Mouse (Mus musculus) CH12.LX (cell line): ENCODE measurements around the gene Nudt12. TPM values are rescaled to one million over a fixed set of nuclear protein-coding genes. Genes with fewer than 3 reads are reported as not detected.

Source experiments
- DNase-seq: peaks from one replicate; pipeline ENCODE4 v3.0.0-alpha.2; 2013; ENCODE audit errors: extremely low read depth
- H3K27ac ChIP-seq: 2 replicates; pipeline ENCODE4 v1.5.1; 2012; ENCODE audit warnings: low read depth, mild to moderate bottlenecking, control low read depth, moderate library complexity; ENCODE audit not compliant: insufficient read depth
- H3K27me3 ChIP-seq: replicated peaks from 2 replicates; pipeline ENCODE3; 2012; ENCODE audit warnings: inconsistent platforms
- H3K36me3 ChIP-seq, 2 experiments: replicated peaks in 1 of 2; 2 replicates each; pipeline versions ENCODE3 to v1.6.1; 2012; ENCODE audit warnings: inconsistent platforms in 1 of 2, low read length in 1 of 2, mild to moderate bottlenecking in 1 of 2, mixed read lengths in 1 of 2, moderate library complexity in 1 of 2; ENCODE audit not compliant: control insufficient read depth in 1 of 2, insufficient read depth in 1 of 2
- H3K4me1 ChIP-seq, 2 experiments: 2 replicates each; pipeline ENCODE4 v1.6.1; 2012; ENCODE audit warnings: inconsistent platforms in 1 of 2, moderate library complexity in 1 of 2; ENCODE audit not compliant: insufficient read depth in 2 of 2, control insufficient read depth in 1 of 2
- H3K4me2 ChIP-seq: 2 replicates; pipeline ENCODE4 v1.6.1; 2012; ENCODE audit warnings: low read depth, mild to moderate bottlenecking, control low read depth; ENCODE audit not compliant: poor library complexity, insufficient read depth, severe bottlenecking
- H3K4me3 ChIP-seq, 3 experiments: fragments of 150-350 bp in 1 of 3; sonication (generic) in 1 of 3; replicated peaks in 1 of 3; 2 replicates each; pipeline versions ENCODE3 to v1.5.1; 2011 to 2012; ENCODE audit warnings: low read depth in 2 of 3, low read length in 2 of 3, mild to moderate bottlenecking in 2 of 3, moderate library complexity in 2 of 3, control low read depth in 1 of 3, improper control_type of control experiment in 1 of 3, inconsistent platforms in 1 of 3, mixed read lengths in 1 of 3; ENCODE audit not compliant: poor library complexity in 1 of 3
- H3K79me2 ChIP-seq: replicated peaks from 2 replicates; pipeline ENCODE4 v1.6.1; 2012; ENCODE audit warnings: mild to moderate bottlenecking, moderate library complexity; ENCODE audit not compliant: control insufficient read depth, poor library complexity, insufficient read depth, severe bottlenecking; ENCODE audit errors: extremely low read depth
- H3K9ac ChIP-seq: 2 replicates; pipeline ENCODE4 v1.6.1; 2012; ENCODE audit warnings: low read depth, mild to moderate bottlenecking, control low read depth, moderate library complexity; ENCODE audit not compliant: insufficient read depth
- H3K9me3 ChIP-seq: replicated peaks from 2 replicates; pipeline ENCODE3; 2012; ENCODE audit warnings: low read length, inconsistent platforms, mixed read lengths
- CHD1 ChIP-seq: IDR thresholded peaks from 2 replicates; pipeline ENCODE4 v1.6.1; 2012; ENCODE audit warnings: low read depth, low read length, improper control_type of control experiment, inconsistent platforms
- CHD2 ChIP-seq: IDR thresholded peaks from 2 replicates; pipeline ENCODE4 v1.6.1; 2011; ENCODE audit warnings: low read length, improper control_type of control experiment
- ELF1 ChIP-seq: IDR thresholded peaks from 2 replicates; pipeline ENCODE4 v1.6.1; 2014; ENCODE audit warnings: low read depth, mild to moderate bottlenecking, inconsistent platforms, low read length, improper control_type of control experiment
- ETS1 ChIP-seq: conservative IDR thresholded peaks from 2 replicates; pipeline ENCODE4 v1.6.1; 2012; ENCODE audit warnings: low read depth, mild to moderate bottlenecking, inconsistent platforms, low read length, improper control_type of control experiment, moderate library complexity
- GABPA ChIP-seq: IDR thresholded peaks from 2 replicates; pipeline ENCODE4 v1.6.1; 2012; ENCODE audit warnings: low read depth, low read length, improper control_type of control experiment, inconsistent platforms; ENCODE audit not compliant: insufficient replicate concordance
- HCFC1 ChIP-seq: IDR thresholded peaks from 2 replicates; pipeline ENCODE4 v1.6.1; 2012; ENCODE audit warnings: low read depth, mild to moderate bottlenecking, inconsistent platforms, low read length, improper control_type of control experiment
- IRF4 ChIP-seq: IDR thresholded peaks from 2 replicates; pipeline ENCODE4 v1.6.1; 2014; ENCODE audit warnings: low read depth, mild to moderate bottlenecking, inconsistent platforms, low read length, improper control_type of control experiment
- JUND ChIP-seq: conservative IDR thresholded peaks from 2 replicates; pipeline ENCODE4 v1.6.1; 2011; ENCODE audit warnings: low read depth, low read length, improper control_type of control experiment
- MAFK ChIP-seq: IDR thresholded peaks from 2 replicates; pipeline ENCODE4 v1.6.1; 2011; ENCODE audit warnings: low read length, improper control_type of control experiment; ENCODE audit not compliant: insufficient replicate concordance
- MAX ChIP-seq: IDR thresholded peaks from 2 replicates; pipeline ENCODE4 v1.6.1; 2011; ENCODE audit warnings: low read length, improper control_type of control experiment
- MAZ ChIP-seq: IDR thresholded peaks from 2 replicates; pipeline ENCODE4 v1.6.1; 2012; ENCODE audit warnings: low read depth, mild to moderate bottlenecking, inconsistent platforms, low read length, improper control_type of control experiment, moderate library complexity
- MYC ChIP-seq: IDR thresholded peaks from 2 replicates; pipeline ENCODE4 v1.6.1; 2011; ENCODE audit warnings: low read depth, mild to moderate bottlenecking, improper control_type of control experiment, low read length
- NRF1 ChIP-seq: IDR thresholded peaks from 2 replicates; pipeline ENCODE4 v1.6.1; 2014; ENCODE audit warnings: low read depth, mild to moderate bottlenecking, inconsistent platforms, low read length, improper control_type of control experiment, moderate library complexity
- PAX5 ChIP-seq: IDR thresholded peaks from 2 replicates; pipeline ENCODE4 v1.6.1; 2012; ENCODE audit warnings: low read length, inconsistent platforms, mixed read lengths
- RAD21 ChIP-seq: IDR thresholded peaks from 2 replicates; pipeline ENCODE4 v1.6.1; 2011; ENCODE audit warnings: low read depth, mild to moderate bottlenecking, low read length, improper control_type of control experiment, moderate library complexity
- RCOR1 ChIP-seq: conservative IDR thresholded peaks from 2 replicates; pipeline ENCODE4 v1.6.1; 2012; ENCODE audit warnings: low read depth, mild to moderate bottlenecking, inconsistent platforms, low read length, improper control_type of control experiment
- SMC3 ChIP-seq: IDR thresholded peaks from 2 replicates; pipeline ENCODE4 v1.6.1; 2011; ENCODE audit warnings: low read depth, low read length, improper control_type of control experiment
- TBP ChIP-seq: conservative IDR thresholded peaks from 2 replicates; pipeline ENCODE4 v1.6.1; 2011; ENCODE audit warnings: low read depth, low read length, improper control_type of control experiment
- TCF12 ChIP-seq: IDR thresholded peaks from 2 replicates; pipeline ENCODE4 v1.6.1; 2014; ENCODE audit warnings: low read depth, mild to moderate bottlenecking, inconsistent platforms, low read length, improper control_type of control experiment
- UBTF ChIP-seq: IDR thresholded peaks from 2 replicates; pipeline ENCODE4 v1.6.1; 2012; ENCODE audit warnings: low read depth, mild to moderate bottlenecking, inconsistent platforms, low read length, improper control_type of control experiment, moderate library complexity
- USF1 ChIP-seq: IDR thresholded peaks from 2 replicates; pipeline ENCODE4 v1.6.1; 2014; ENCODE audit warnings: low read depth, mild to moderate bottlenecking, inconsistent platforms, low read length, improper control_type of control experiment
- ZC3H11A ChIP-seq: IDR thresholded peaks from 2 replicates; pipeline ENCODE4 v1.6.1; 2012; ENCODE audit warnings: low read depth, mild to moderate bottlenecking, inconsistent platforms, low read length, improper control_type of control experiment
- ZMIZ1 ChIP-seq: IDR thresholded peaks from 2 replicates; pipeline ENCODE4 v1.6.1; 2012; ENCODE audit warnings: low read depth, mild to moderate bottlenecking, inconsistent platforms, low read length, improper control_type of control experiment
- ZNF384 ChIP-seq: IDR thresholded peaks from 2 replicates; pipeline ENCODE4 v1.6.1; 2012; ENCODE audit warnings: low read depth, low read length, improper control_type of control experiment, inconsistent platforms
- dilution Hi-C: fragments of 300-500 bp; cut with MboI; formaldehyde crosslinking; loops from 2 replicates; pipeline ENCODE4 v1.14.3; 2020; ENCODE audit warnings: low sequenced_read_pairs; ENCODE audit not compliant: extremely low pct_unique_long_range_greater_than_20kb, extremely low pct_ligation_motif_present
- in situ Hi-C: fragments of 300-500 bp; cut with MboI; formaldehyde crosslinking; loops from 3 replicates; pipeline ENCODE4 v1.14.3; 2019; ENCODE audit warnings: low sequenced_read_pairs, low pct_ligation_motif_present, low pct_unique_long_range_greater_than_20kb, mixed read lengths
- polyA plus RNA-seq: library from polyadenylated mRNA; unstranded; fragments of >175 nt; gene quantifications from 2 replicates; pipeline ENCODE4 v1.2.1, GENCODE M21; 2012; ENCODE audit warnings: low read depth; ENCODE audit not compliant: insufficient read length
- total RNA-seq, 2 experiments: library from RNA; depleted of rRNA; stranded (reverse); fragments of 300-350 nt in 1 of 2; fragments of >200 nt in 1 of 2; gene quantifications; 2 replicates each; pipeline ENCODE4 v1.2.3; 2012 to 2014

The Nudt12 gene
- total and polyA plus RNA-seq, 3 experiments, result not detected

- Histone ChIP-seq H3K79me2 (no peaks in the 10 kb centered on the region), H3K4me1 (no peaks in the 10 kb centered on the region), H3K4me3 (no peak within 1 kb of the TSS)
- no peak for DNase-seq
- dilution Hi-C loops, result no loop called here
- TF ChIP-seq CHD1, result no peak
- TF ChIP-seq ELF1, result no peak
- TF ChIP-seq ZMIZ1, result no peak
- no peak for TF ChIP-seq MAZ
- no peak for TF ChIP-seq ZC3H11A
- TF ChIP-seq JUND, result no peak
- TF ChIP-seq PAX5, result no peak
- TF ChIP-seq ETS1, result no peak
- TF ChIP-seq MAFK, result no peak
- no peak for TF ChIP-seq TBP
- TF ChIP-seq ZNF384, result no peak
- no peak for TF ChIP-seq NRF1
- no peak for TF ChIP-seq IRF4
- no peak for TF ChIP-seq TCF12
- no peak for TF ChIP-seq GABPA
- no peak for TF ChIP-seq SMC3
- no peak for TF ChIP-seq RCOR1
- TF ChIP-seq USF1, result no peak
- TF ChIP-seq CHD2, result no peak
- TF ChIP-seq, all 38 proteins: peak for 0
- in situ Hi-C loops, result no loop called here
- H3K27ac ChIP-seq, result no peak within 1 kb of the TSS
- no peak within 1 kb of the TSS for H3K9ac ChIP-seq
- H3K4me2 ChIP-seq, result no peak within 1 kb of the TSS
- H3K27me3 ChIP-seq, result no peaks in the 10 kb centered on the region
- H3K36me3 ChIP-seq, result no peaks in the 10 kb centered on the region
- peaks cover 45% of the 10 kb centered on the region for H3K9me3 ChIP-seq
Observed at GRCm38 (mm10) chr17:58991275-58991674, 21.9 kb downstream of the Nudt12 start, which contains the start of gene Pdzph1. TSS of gene Pdzph1 (minus strand) at chr17:58991375.

- Histone ChIP-seq H3K27me3 (no peaks in the 10 kb centered on the region), H3K79me2 (no peaks in the 10 kb centered on the region), H3K4me3 (no peak overlapping the region), H3K4me1 (no peaks in the 10 kb centered on the region), H3K27ac (no peak overlapping the region), H3K9me3 (peaks cover 34% of the 10 kb centered on the region), H3K9ac (no peak overlapping the region), H3K36me3 (no peaks in the 10 kb centered on the region), H3K4me2 (no peak overlapping the region)
- TF ChIP-seq TCF12 (no peak), ZMIZ1 (no peak), PAX5 (no peak), IRF4 (no peak), CHD2 (no peak), MAX (no peak), ZC3H11A (no peak), ZNF384 (no peak), MYC (no peak), HCFC1 (no peak), UBTF (no peak), RAD21 (no peak), MAFK (no peak), USF1 (no peak)
- in situ Hi-C loops, result no loop called here
- no peak for DNase-seq
- dilution Hi-C loops, result no loop called here
Observed at GRCm38 (mm10) chr17:58973237-58973636, 39.9 kb downstream of the Nudt12 start.
